Mouse (Mus musculus) lung, adult 2 months (tissue): ENCODE measurements around the gene Fli1.

Experiments
- CTCF ChIP-seq: fragments of 200-500 bp; IDR thresholded peaks from 2 replicates; pipeline ENCODE4 v1.5.1; 2011; ENCODE audit warnings: mild to moderate bottlenecking, low read length, control low read depth; ENCODE audit not compliant: insufficient read depth
- POLR2A ChIP-seq: fragments of 200-500 bp; IDR thresholded peaks from 2 replicates; pipeline ENCODE4 v1.6.1; 2011; ENCODE audit warnings: low read depth, mild to moderate bottlenecking, control low read depth, low read length, borderline replicate concordance; ENCODE audit errors: extremely low read depth

GRCm38 (mm10) chr9:32544731-32545661 is 2.3 kb upstream of the Fli1 start:
- TF ChIP-seq CTCF (no peak), POLR2A (no peak)
